Mouse (Mus musculus): ENCODE results near the gene Rev1. TPM values are rescaled to one million over a fixed set of nuclear protein-coding genes. Genes with fewer than 3 reads are reported as not detected.
"Not testable (repeated sequence)": the region's sequence is repeated elsewhere in the genome, so short reads cannot be mapped to it uniquely, and the experiment has no call there.

The Rev1 gene
- polyA plus RNA-seq, 1 experiment from 2014 or later = 32.6 TPM

GRCm38 (mm10) chr1:38109786-38110185 is 19.8 kb downstream of the Rev1 start:
- Histone ChIP-seq H3K4me2 (replicated peaks) (no peak overlapping the region), H3K36me3 (replicated peaks; ENCODE audit: control insufficient read depth, insufficient read depth) (peaks cover 8% of the 10 kb centered on the region), H3K9me3 (ENCODE audit: control insufficient read depth, low read length) (no peaks in the 10 kb centered on the region), H3K4me1 (replicated peaks; ENCODE audit: control insufficient read depth, insufficient read depth, low read length) (no peaks in the 10 kb centered on the region), H3K4me3 (replicated peaks; ENCODE audit: low read length) (no peak overlapping the region), H3K27ac (no peak overlapping the region), H3K27me3 (ENCODE audit: control insufficient read depth, insufficient read depth, low read length) (no peaks in the 10 kb centered on the region), H3K9ac (no peak overlapping the region)
- DNase-seq (ENCODE audit: low spot score) (no peak), ATAC-seq (ENCODE audit: low FRiP score) (no peak)
- 88% methylated on average over 7 of the region's 7 CpGs for WGBS

- WGBS = 79% methylated on average over 3 of the region's 3 CpGs
- Histone ChIP-seq H3K27ac (no peak overlapping the region), H3K36me3 (replicated peaks; ENCODE audit: control insufficient read depth, insufficient read depth) (peaks cover 32% of the 10 kb centered on the region), H3K9ac (no peak overlapping the region), H3K4me3 (replicated peaks; ENCODE audit: low read length) (no peak overlapping the region), H3K4me2 (replicated peaks) (no peak overlapping the region), H3K4me1 (replicated peaks; ENCODE audit: control insufficient read depth, insufficient read depth, low read length) (no peaks in the 10 kb centered on the region), H3K27me3 (ENCODE audit: control insufficient read depth, insufficient read depth, low read length) (no peaks in the 10 kb centered on the region), H3K9me3 (ENCODE audit: control insufficient read depth, low read length) (no peaks in the 10 kb centered on the region)
- no peak for ATAC-seq (ENCODE audit: low FRiP score)
- DNase-seq (ENCODE audit: low spot score) = no peak
These were observed 25.8 kb downstream of the Rev1 start for GRCm38 (mm10) chr1:38103813-38104212.

DNA sequence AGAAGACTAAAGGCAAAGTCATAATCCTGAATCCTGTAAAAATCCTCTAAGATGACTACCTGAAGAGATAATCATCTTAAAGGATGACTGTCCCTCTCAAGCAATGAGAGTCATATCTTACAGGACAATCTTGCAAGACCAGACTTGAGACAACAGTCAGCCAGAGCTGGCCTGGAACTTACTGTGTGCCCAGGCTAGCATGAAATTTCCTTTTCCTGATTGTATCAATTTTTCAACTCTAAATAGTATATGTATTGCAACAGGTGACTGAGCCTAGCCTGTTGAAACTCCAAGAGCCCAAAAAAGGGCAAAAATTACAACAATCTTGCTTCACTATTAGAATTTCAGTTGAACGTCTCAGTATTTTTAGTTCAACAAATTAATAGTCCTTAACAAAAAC is 26.4 kb downstream of the Rev1 start:
- no peak overlapping the region for H3K27ac ChIP-seq

GRCm38 (mm10) chr1:38081316-38081715 is 48.3 kb downstream of the Rev1 start:
- no peak overlapping the region for H3K4me3 ChIP-seq (replicated peaks; ENCODE audit: low read length)
- WGBS = 74% methylated on average over 8 of the region's 8 CpGs
- H3K9ac ChIP-seq = no peak overlapping the region
- no peak overlapping the region for H3K27ac ChIP-seq
- H3K4me1 ChIP-seq (replicated peaks; ENCODE audit: control insufficient read depth, insufficient read depth, low read length) = no peaks in the 10 kb centered on the region
- no peaks in the 10 kb centered on the region for H3K27me3 ChIP-seq (ENCODE audit: control insufficient read depth, insufficient read depth, low read length)
- DNase-seq (ENCODE audit: low spot score) (no peak), ATAC-seq (ENCODE audit: low FRiP score) (no peak)
- no peak overlapping the region for H3K4me2 ChIP-seq (replicated peaks)
- H3K9me3 ChIP-seq (ENCODE audit: control insufficient read depth, low read length) = no peaks in the 10 kb centered on the region
- peaks cover 64% of the 10 kb centered on the region for H3K36me3 ChIP-seq (replicated peaks; ENCODE audit: control insufficient read depth, insufficient read depth)

More for the DNA sequence above, 26.4 kb downstream of the Rev1 start:
- Histone ChIP-seq H3K9ac (no peak overlapping the region), H3K4me2 (replicated peaks) (no peak overlapping the region), H3K4me3 (replicated peaks; ENCODE audit: low read length) (no peak overlapping the region), H3K36me3 (replicated peaks; ENCODE audit: control insufficient read depth, insufficient read depth) (peaks cover 36% of the 10 kb centered on the region), H3K9me3 (ENCODE audit: control insufficient read depth, low read length) (no peaks in the 10 kb centered on the region), H3K27me3 (ENCODE audit: control insufficient read depth, insufficient read depth, low read length) (no peaks in the 10 kb centered on the region), H3K4me1 (replicated peaks; ENCODE audit: control insufficient read depth, insufficient read depth, low read length) (no peaks in the 10 kb centered on the region)
- DNase-seq (ENCODE audit: low spot score) (no peak), ATAC-seq (ENCODE audit: low FRiP score) (no peak)
- WGBS = 93% methylated on average over 1 of the region's 1 CpGs

DNA sequence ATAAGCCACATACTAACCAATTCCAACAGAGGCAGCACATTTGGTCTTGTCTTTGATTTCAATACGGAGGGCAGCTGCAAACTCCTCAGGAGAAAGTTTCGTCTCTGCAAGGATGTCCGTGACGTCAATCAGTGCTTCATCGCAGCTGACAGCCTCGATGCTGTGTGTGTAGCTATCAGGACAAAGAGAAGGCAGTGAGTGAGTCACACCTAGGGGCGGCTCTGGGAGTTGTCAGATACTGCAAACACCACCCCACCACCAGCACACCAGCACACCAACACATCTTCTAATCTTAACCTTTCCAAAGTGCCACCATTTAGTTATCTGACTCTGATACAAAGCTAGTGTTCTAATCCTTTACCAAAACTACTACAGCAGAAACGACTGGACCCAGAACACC is 58.3 kb downstream of the Rev1 start:
- no peaks in the 10 kb centered on the region for H3K27me3 ChIP-seq (ENCODE audit: control insufficient read depth, insufficient read depth, low read length)
- 88% methylated on average over 8 of the region's 8 CpGs for WGBS
- H3K9me3 ChIP-seq (ENCODE audit: control insufficient read depth, low read length) = no peaks in the 10 kb centered on the region
- peaks cover 80% of the 10 kb centered on the region for H3K36me3 ChIP-seq (replicated peaks; ENCODE audit: control insufficient read depth, insufficient read depth)
- no peak overlapping the region for H3K9ac ChIP-seq
- DNase-seq (ENCODE audit: low spot score) = no peak
- no peak overlapping the region for H3K4me2 ChIP-seq (replicated peaks)
- no peak overlapping the region for H3K4me3 ChIP-seq (replicated peaks; ENCODE audit: low read length)
- no peak for ATAC-seq (ENCODE audit: low FRiP score)
- H3K4me1 ChIP-seq (replicated peaks; ENCODE audit: control insufficient read depth, insufficient read depth, low read length) = no peaks in the 10 kb centered on the region
- no peak overlapping the region for H3K27ac ChIP-seq

DNA sequence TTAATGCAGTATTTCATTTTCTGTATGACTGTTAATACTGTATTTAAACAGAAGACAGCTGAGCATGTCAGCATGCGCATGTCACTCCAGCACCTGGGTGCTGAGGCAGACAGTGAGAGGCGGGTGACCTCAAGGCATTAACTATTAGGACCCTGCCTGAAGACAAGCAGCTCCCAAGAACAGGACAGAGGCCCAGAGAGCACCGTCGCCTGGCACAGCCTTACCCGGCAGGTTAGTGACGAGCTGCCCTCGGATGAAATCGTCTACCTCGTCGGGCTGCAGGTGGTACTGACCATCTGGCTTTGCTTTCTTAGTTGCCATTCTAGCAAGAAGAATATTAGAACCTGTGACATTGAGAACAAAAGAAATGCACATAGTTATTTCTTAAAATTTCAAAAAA is 62.3 kb downstream of the Rev1 start:
- no peak for DNase-seq (ENCODE audit: low spot score)
- H3K27ac ChIP-seq = no peak overlapping the region
- H3K9ac ChIP-seq = no peak overlapping the region
- H3K4me2 ChIP-seq (replicated peaks) = no peak overlapping the region
- no peak for ATAC-seq (ENCODE audit: low FRiP score)
- H3K9me3 ChIP-seq (ENCODE audit: control insufficient read depth, low read length) = no peaks in the 10 kb centered on the region
- peaks cover 84% of the 10 kb centered on the region for H3K36me3 ChIP-seq (replicated peaks; ENCODE audit: control insufficient read depth, insufficient read depth)
- H3K27me3 ChIP-seq (ENCODE audit: control insufficient read depth, insufficient read depth, low read length) = no peaks in the 10 kb centered on the region
- no peaks in the 10 kb centered on the region for H3K4me1 ChIP-seq (replicated peaks; ENCODE audit: control insufficient read depth, insufficient read depth, low read length)
- 95% methylated on average over 10 of the region's 10 CpGs for WGBS
- H3K4me3 ChIP-seq (replicated peaks; ENCODE audit: low read length) = no peak overlapping the region

DNA sequence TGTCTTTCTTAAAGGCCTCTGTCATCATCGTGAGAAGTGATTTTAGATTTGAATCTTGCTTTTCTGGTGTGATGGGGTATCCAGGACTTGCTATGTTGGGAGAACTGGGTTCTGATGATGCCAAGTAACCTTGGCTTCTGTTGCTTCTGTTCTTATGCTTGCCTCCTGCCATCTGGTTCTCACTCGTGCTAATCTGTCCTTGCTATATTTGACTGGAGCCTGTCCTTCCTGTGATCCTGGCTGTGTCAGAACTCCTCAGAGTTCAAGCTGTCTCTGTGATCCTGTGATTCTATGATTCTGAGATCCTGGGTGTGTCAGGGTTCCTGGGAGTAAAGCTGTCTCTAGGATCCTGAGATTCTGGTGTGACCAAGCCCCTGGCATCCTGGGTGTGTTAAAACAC is 67.4 kb downstream of the Rev1 start:
- not testable (repeated sequence) for DNase-seq (ENCODE audit: low spot score); H3K4me2 ChIP-seq (replicated peaks); H3K27me3 ChIP-seq (ENCODE audit: control insufficient read depth, insufficient read depth, low read length); ATAC-seq (ENCODE audit: low FRiP score); H3K4me3 ChIP-seq (replicated peaks; ENCODE audit: low read length); H3K4me1 ChIP-seq (replicated peaks; ENCODE audit: control insufficient read depth, insufficient read depth, low read length); H3K9ac ChIP-seq; H3K27ac ChIP-seq; H3K9me3 ChIP-seq (ENCODE audit: control insufficient read depth, low read length)
- 95% methylated on average over 2 of the region's 2 CpGs for WGBS
- H3K36me3 ChIP-seq (replicated peaks; ENCODE audit: control insufficient read depth, insufficient read depth) = peaks cover 87% of the 10 kb centered on the region

- Histone ChIP-seq H3K27ac (no peak overlapping the region), H3K9me3 (ENCODE audit: control insufficient read depth, low read length) (no peaks in the 10 kb centered on the region), H3K4me3 (replicated peaks; ENCODE audit: low read length) (no peak overlapping the region), H3K4me1 (replicated peaks; ENCODE audit: control insufficient read depth, insufficient read depth, low read length) (no peaks in the 10 kb centered on the region), H3K9ac (no peak overlapping the region), H3K36me3 (replicated peaks; ENCODE audit: control insufficient read depth, insufficient read depth) (peaks cover 89% of the 10 kb centered on the region), H3K27me3 (ENCODE audit: control insufficient read depth, insufficient read depth, low read length) (no peaks in the 10 kb centered on the region), H3K4me2 (replicated peaks) (no peak overlapping the region)
- WGBS = 85% methylated on average over 6 of the region's 6 CpGs
- ATAC-seq (ENCODE audit: low FRiP score) (no peak), DNase-seq (ENCODE audit: low spot score) (no peak)
These were observed 71.2 kb downstream of the Rev1 start for GRCm38 (mm10) chr1:38058417-38058816.

GRCm38 (mm10) chr1:38055176-38055575 is 74.4 kb downstream of the Rev1 start:
- no peak overlapping the region for H3K4me2 ChIP-seq (replicated peaks)
- DNase-seq (ENCODE audit: low spot score) (no peak), ATAC-seq (ENCODE audit: low FRiP score) (no peak)
- no peaks in the 10 kb centered on the region for H3K9me3 ChIP-seq (ENCODE audit: control insufficient read depth, low read length)
- no peaks in the 10 kb centered on the region for H3K27me3 ChIP-seq (ENCODE audit: control insufficient read depth, insufficient read depth, low read length)
- no peak overlapping the region for H3K4me3 ChIP-seq (replicated peaks; ENCODE audit: low read length)
- peaks cover 95% of the 10 kb centered on the region for H3K36me3 ChIP-seq (replicated peaks; ENCODE audit: control insufficient read depth, insufficient read depth)
- H3K27ac ChIP-seq = no peak overlapping the region
- H3K9ac ChIP-seq = no peak overlapping the region
- WGBS = 92% methylated on average over 5 of the region's 5 CpGs
- no peaks in the 10 kb centered on the region for H3K4me1 ChIP-seq (replicated peaks; ENCODE audit: control insufficient read depth, insufficient read depth, low read length)

- ATAC-seq (ENCODE audit: low FRiP score) = no peak
- Histone ChIP-seq H3K4me2 (replicated peaks) (no peak overlapping the region), H3K27ac (no peak overlapping the region), H3K4me1 (replicated peaks; ENCODE audit: control insufficient read depth, insufficient read depth, low read length) (no peaks in the 10 kb centered on the region), H3K27me3 (ENCODE audit: control insufficient read depth, insufficient read depth, low read length) (no peaks in the 10 kb centered on the region), H3K9ac (no peak overlapping the region), H3K36me3 (replicated peaks; ENCODE audit: control insufficient read depth, insufficient read depth) (peaks cover 100% of the 10 kb centered on the region), H3K4me3 (replicated peaks; ENCODE audit: low read length) (no peak overlapping the region), H3K9me3 (ENCODE audit: control insufficient read depth, low read length) (no peaks in the 10 kb centered on the region)
- DNase-seq (ENCODE audit: low spot score) = no peak
- WGBS = 71% methylated on average over 4 of the region's 4 CpGs
These were observed 80.0 kb downstream of the Rev1 start for GRCm38 (mm10) chr1:38049562-38049961.

Data from hindbrain, embryonic 14.5 days (tissue).